Mouse (Mus musculus): ENCODE measurements around the gene Tmod1.

- TF ChIP-seq CTCF (IDR thresholded peaks at IDR 0.05; ENCODE audit: extremely low read depth, insufficient read length, insufficient replicate concordance, low read depth, low read length) (no peak), POLR2A (IDR thresholded peaks at IDR 0.05; ENCODE audit: low read depth, low read length) (no peak)
These were observed 57.1 kb downstream of the Tmod1 start for GRCm38 (mm10) chr4:46095826-46096159.

All from small intestine, adult 2 months (tissue).